Mouse (Mus musculus) central nervous system, embryonic 11.5 days (tissue): Measurements from ENCODE around the gene Hcst. TPM values are rescaled to one million over a fixed set of nuclear protein-coding genes. Genes with fewer than 3 reads are reported as not detected.

Experiments used
- polyA plus RNA-seq: library from polyadenylated mRNA; depleted of rRNA; stranded (reverse); fragments of >200 nt; gene quantifications from 2 replicates; pipeline ENCODE4 v1.2.3, GENCODE M21; 2012; rRNA removed

Gene Hcst
- 0.16 and 0.40 TPM in 2 replicates for polyA plus RNA-seq

DNA sequence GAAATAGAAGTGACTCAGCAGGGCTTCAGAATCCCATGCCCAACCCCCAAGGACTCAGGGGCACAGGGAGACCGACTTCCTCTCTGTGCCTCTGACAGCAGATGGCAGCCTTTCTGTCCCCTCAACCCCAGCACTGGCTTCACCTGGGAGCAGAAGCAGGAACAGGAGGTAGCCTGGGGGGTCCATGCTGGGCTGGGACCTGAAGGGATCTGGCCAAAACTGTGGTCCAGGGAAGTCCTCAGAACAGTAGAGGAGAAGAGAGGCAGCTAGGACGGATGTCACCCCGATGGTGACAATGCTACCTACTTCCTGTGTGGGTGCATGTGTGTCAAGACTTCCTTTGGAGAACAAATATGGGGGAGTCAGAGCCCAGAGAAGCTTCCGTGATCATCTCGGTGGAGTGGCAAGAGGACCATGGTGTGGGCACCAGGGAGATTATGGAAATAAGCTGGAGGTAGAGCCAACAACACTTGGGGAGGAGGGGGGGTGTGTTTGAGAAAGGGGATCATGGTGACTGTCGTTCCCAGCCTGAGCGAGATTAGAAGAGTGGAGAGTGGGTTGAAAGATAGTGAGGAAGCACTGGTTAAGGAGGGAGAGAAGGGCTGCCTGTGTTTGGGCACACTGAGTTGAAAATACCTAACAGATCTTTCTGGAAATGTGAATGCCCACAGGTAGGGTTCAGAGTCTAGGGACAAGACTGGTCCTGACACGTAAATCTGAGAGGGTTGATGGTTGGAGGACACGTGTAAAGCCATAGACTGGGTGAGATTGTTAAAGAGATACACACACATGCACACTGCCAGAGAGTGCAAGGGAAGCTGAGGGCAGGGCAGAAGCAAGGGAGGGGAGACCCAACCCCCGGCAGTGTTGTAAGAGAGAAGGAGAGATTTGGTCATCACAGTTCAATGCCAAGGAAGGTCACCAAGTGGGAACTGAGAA is at the start of gene Hcst:
Gene Hcst, minus strand, starts transcription at position 294 of the 939 bp plus-strand sequence.

DNA sequence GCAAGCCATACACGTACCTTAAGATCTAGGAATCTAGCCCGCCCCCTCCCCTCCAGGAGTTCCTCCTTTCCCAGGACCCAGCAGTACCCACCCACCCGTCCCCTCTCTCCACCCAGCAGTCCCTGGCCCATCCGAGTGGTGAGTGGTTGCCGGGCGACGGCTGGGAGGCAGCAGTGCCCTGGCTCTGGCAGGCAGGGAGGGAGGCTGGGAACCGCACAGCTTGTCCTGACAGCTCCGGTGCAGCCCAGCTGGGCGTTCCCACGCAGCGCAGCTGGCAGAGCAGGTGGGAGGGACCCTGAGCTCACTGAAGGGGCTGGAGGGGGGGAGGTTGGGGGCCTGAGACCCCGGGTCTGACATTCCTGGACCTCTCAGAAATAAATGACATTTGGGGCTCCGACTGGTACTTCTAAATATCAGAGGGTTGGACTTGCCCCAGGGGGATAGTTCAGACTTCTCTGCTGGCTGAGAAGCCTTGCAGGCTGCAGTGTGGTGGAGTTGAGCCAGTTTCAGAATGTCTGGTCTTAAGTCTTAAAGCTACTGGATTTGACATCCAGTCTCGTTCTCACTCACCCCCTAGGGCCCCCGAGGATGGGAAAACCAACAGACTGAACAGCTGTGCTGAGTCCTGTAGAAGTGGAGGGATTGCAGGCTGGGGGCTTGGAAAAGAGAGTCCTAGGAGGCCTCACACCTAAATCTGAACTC is 38.1 kb upstream of the Hcst start, which contains the start of the genes Kirrel2 and Nphs1:
Gene Kirrel2, minus strand, starts transcription at position 62 of the 702 bp plus-strand sequence.
Gene Nphs1, plus strand, starts transcription at position 687 of the 702 bp plus-strand sequence.

DNA sequence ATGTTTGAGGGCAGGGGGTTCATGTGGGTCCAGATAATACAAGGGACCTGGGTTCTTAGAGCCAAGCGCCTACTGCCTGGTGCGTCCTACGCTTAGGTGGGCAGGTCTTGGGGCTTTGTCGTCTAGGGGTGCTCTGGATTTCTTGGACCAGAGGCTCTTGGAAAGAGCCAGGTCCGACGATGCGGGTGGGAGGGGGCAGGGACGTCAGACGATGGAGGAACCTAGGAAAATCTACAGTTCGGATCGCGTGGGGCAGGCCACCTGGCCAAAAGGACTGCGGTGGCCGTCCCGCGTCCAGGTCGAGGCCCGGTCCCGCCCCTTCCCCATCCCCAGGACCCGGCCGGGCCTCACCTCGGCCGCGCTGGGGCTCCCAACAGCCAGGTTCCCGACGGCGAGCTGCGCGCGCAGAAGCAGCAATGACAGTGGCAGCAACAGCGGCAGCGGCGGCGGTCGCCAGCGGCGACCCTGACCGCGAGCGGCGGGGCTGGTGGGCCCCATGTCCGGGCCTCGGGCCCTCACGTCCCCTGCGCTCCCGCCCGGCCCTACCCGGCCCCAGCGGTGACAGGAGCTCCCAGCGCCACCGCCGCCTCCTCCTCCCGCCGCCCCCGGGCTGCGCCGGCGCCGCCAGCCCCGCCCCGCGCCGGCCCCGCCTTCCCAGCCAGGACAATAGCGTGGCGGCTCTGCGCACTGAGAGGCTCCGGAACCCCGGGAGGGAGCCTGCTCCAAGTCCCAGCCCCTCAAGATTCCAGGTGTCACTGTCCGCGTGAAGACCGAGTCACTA is 25.5 kb upstream of the Hcst start, which contains the start of gene Aplp1:
Gene Aplp1, minus strand, starts transcription at position 565 of the 781 bp plus-strand sequence.

DNA sequence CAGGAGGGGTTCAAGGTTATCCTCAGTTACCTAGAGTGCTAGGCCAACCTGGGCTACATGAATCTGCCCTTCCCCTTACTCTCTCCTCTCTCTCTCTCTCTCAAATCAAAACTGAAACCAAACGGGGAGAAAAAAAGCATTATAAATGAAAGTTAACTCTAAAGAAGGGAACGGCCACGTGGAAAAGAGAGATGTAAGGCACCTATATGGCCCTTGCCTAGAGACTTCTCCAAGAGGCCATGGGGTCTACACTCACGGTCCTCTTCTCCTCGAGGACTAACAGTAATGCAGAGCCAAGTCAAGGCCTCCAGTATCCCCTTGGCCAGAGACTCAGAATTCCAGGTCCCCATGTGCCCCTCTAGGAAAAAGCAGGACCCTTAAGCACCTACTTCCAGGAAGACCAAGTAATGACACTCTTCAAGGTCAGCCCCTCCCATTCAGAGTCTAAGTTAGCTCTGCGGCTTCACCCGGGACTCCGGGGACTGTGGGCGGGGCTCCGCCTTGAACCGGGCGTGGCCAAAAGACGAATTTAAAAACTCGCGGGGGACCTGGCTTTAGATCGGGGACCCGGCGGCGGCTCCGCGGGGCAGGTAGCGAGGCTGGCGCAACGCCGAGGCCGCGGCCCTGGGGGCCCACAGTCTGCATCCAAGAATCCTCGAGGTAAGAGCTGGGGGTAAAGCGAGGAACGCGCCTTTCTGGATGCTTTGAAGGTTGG is 1.7 kb upstream of the Hcst start, which contains the start of gene Nfkbid:
Gene Nfkbid, plus strand, starts transcription at position 558 of the 715 bp plus-strand sequence.

DNA sequence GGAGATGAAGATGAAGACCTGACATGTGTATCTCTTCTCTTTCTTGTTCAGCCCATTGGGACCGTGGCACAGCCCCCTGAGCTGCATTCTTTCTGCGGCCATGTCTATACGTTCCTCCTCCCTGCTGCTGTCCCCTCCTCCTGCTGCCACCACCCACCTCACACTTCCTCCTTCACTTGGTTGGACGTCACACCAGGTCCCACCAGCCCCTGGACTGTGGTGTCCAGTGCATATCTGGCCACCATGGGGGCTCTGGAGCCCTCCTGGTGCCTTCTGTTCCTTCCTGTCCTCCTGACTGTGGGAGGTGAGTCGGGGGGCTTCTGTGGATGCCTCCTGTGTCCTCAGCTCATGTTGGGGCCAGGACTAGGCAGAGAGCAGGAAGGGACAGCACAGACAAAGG is 6.1 kb downstream of the Hcst start, which contains the start of gene Tyrobp:
Gene Tyrobp, plus strand, starts transcription at position 165 of the 400 bp plus-strand sequence.

Other genes starting within 250 kb of the Hcst start
- gene Cox7a1, start 235.7 kb downstream of the Hcst start, polyA plus RNA-seq = 2.2 and 4.6 TPM in 2 replicates
- 139 and 209 TPM in 2 replicates for gene Capns1, start 221.0 kb downstream of the Hcst start, polyA plus RNA-seq
- gene Polr2i, start 187.9 kb downstream of the Hcst start, polyA plus RNA-seq = 204 and 223 TPM in 2 replicates
- gene Tbcb, start 187.6 kb downstream of the Hcst start, polyA plus RNA-seq = 133 and 198 TPM in 2 replicates
- 0.19 and 0.27 TPM in 2 replicates for gene Ovol3, start 184.1 kb downstream of the Hcst start, polyA plus RNA-seq
- 0.06 and 0.26 TPM in 2 replicates for gene Thap8, start 139.8 kb downstream of the Hcst start, polyA plus RNA-seq
- 22.8 and 26.3 TPM in 2 replicates for gene Wdr62, start 139.4 kb downstream of the Hcst start, polyA plus RNA-seq
- gene Clip3, start 128.1 kb downstream of the Hcst start, polyA plus RNA-seq = 115 and 137 TPM in 2 replicates
- gene Alkbh6, start 111.1 kb downstream of the Hcst start, polyA plus RNA-seq = 61.7 and 90.9 TPM in 2 replicates
- gene Syne4, start 105.0 kb downstream of the Hcst start, polyA plus RNA-seq = 42.4 and 63.7 TPM in 2 replicates
- gene E130208F15Rik, start 98.1 kb downstream of the Hcst start, polyA plus RNA-seq = 0.65 and 0.78 TPM in 2 replicates
- gene Sdhaf1, start 96.0 kb downstream of the Hcst start, polyA plus RNA-seq = 19.6 and 19.7 TPM in 2 replicates
- 7.0 and 10.9 TPM in 2 replicates for gene Lrfn3, start 57.1 kb downstream of the Hcst start, polyA plus RNA-seq
- 17.2 and 25.2 TPM in 2 replicates for gene Tyrobp, start 6.1 kb downstream of the Hcst start, polyA plus RNA-seq
- gene Nfkbid, start 1.9 kb upstream of the Hcst start, polyA plus RNA-seq = 1.8 and 2.1 TPM in 2 replicates
- 102 and 109 TPM in 2 replicates for gene Aplp1, start 25.7 kb upstream of the Hcst start, polyA plus RNA-seq
- 3.6 and 3.9 TPM in 2 replicates for gene Kirrel2, start 37.8 kb upstream of the Hcst start, polyA plus RNA-seq
- 3.7 and 4.4 TPM in 2 replicates for gene Nphs1, start 38.5 kb upstream of the Hcst start, polyA plus RNA-seq
- gene Prodh2, start 73.8 kb upstream of the Hcst start, polyA plus RNA-seq = 0.82 and 3.3 TPM in 2 replicates
- gene Arhgap33, start 115.2 kb upstream of the Hcst start, polyA plus RNA-seq = 102 and 119 TPM in 2 replicates
- 6.4 and 6.8 TPM in 2 replicates for gene Hspb6, start 132.3 kb upstream of the Hcst start, polyA plus RNA-seq
- 22.3 and 28.9 TPM in 2 replicates for gene Proser3, start 132.4 kb upstream of the Hcst start, polyA plus RNA-seq
- gene Lin37, start 140.0 kb upstream of the Hcst start, polyA plus RNA-seq = 35.8 and 38.5 TPM in 2 replicates
- gene U2af1l4, start 143.4 kb upstream of the Hcst start, polyA plus RNA-seq = 57.5 and 77.8 TPM in 2 replicates
- gene Gm49396, start 143.5 kb upstream of the Hcst start, polyA plus RNA-seq = 5.6 and 6.0 TPM in 2 replicates
- gene Psenen, start 143.8 kb upstream of the Hcst start, polyA plus RNA-seq = 98.4 and 114 TPM in 2 replicates
- gene Igflr1, start 145.6 kb upstream of the Hcst start, polyA plus RNA-seq = 5.5 and 9.1 TPM in 2 replicates
- gene Kmt2b, start 168.9 kb upstream of the Hcst start, polyA plus RNA-seq = 55.4 and 66.3 TPM in 2 replicates
- 0.20 and 0.45 TPM in 2 replicates for gene Zbtb32, start 179.1 kb upstream of the Hcst start, polyA plus RNA-seq
- 1.9 and 4.0 TPM in 2 replicates for gene Upk1a, start 193.0 kb upstream of the Hcst start, polyA plus RNA-seq
- gene Cox6b1, start 206.3 kb upstream of the Hcst start, polyA plus RNA-seq = 789 and 842 TPM in 2 replicates
- gene Etv2, start 216.0 kb upstream of the Hcst start, polyA plus RNA-seq = 0.07 and 0.18 TPM in 2 replicates
- 68.3 and 129 TPM in 2 replicates for gene Rbm42, start 230.5 kb upstream of the Hcst start, polyA plus RNA-seq
- 50.6 and 72.4 TPM in 2 replicates for gene Haus5, start 245.1 kb upstream of the Hcst start, polyA plus RNA-seq